Mouse (Mus musculus) megakaryocyte, embryonic 14.5 days (primary cell): ENCODE results near the gene Chmp3.

Experiments
- FLI1 ChIP-seq: IDR thresholded peaks from 2 replicates; pipeline ENCODE4 v1.6.1; 2012; ENCODE audit warnings: low read length, inconsistent platforms, mixed read lengths
- GATA1 ChIP-seq: IDR thresholded peaks from 3 replicates; pipeline ENCODE4 v1.6.1; 2012; ENCODE audit warnings: mixed read lengths, low read length, inconsistent platforms, borderline replicate concordance

GRCm38 (mm10) chr6:71609968-71610367 is 66.4 kb downstream of the Chmp3 start:
- TF ChIP-seq GATA1 (no peak), FLI1 (no peak)
